Mouse (Mus musculus) stomach, embryonic 15.5 days (tissue): ENCODE measurements around the gene Pvr. TPM values are rescaled to one million over a fixed set of nuclear protein-coding genes. Genes with fewer than 3 reads are reported as not detected.

ENCODE experiments used
- ATAC-seq: fragments of 200-750 bp; cut with Nextera tagmentation; 2 replicates; pipeline ENCODE4 v1.8.0; 2017; ENCODE audit warnings: low read depth, moderate number of reproducible peaks, moderate TSS enrichment; ENCODE audit not compliant: insufficient read depth, low FRiP score
- H3K27ac ChIP-seq: fragments of 300-500 bp; sonication (generic); 2 replicates; pipeline ENCODE4 v1.5.1; 2015; ENCODE audit warnings: mild to moderate bottlenecking, inconsistent platforms
- H3K27me3 ChIP-seq: fragments of 300-500 bp; sonication (generic); replicated peaks from 2 replicates; pipeline ENCODE4 v1.6.1; 2015; ENCODE audit warnings: inconsistent platforms
- H3K36me3 ChIP-seq: fragments of 300-500 bp; sonication (generic); 2 replicates; pipeline ENCODE4 v1.6.1; 2015; ENCODE audit warnings: inconsistent platforms
- H3K4me1 ChIP-seq: fragments of 300-500 bp; sonication (generic); 2 replicates; pipeline ENCODE4 v1.6.1; 2015; ENCODE audit warnings: inconsistent platforms
- H3K4me2 ChIP-seq: fragments of 300-500 bp; sonication (generic); 2 replicates; pipeline ENCODE4 v1.6.1; 2015; ENCODE audit warnings: mild to moderate bottlenecking, inconsistent platforms
- H3K4me3 ChIP-seq: fragments of 300-500 bp; sonication (generic); replicated peaks from 2 replicates; pipeline ENCODE4 v1.5.1; 2015; ENCODE audit warnings: inconsistent platforms
- H3K9ac ChIP-seq: fragments of 300-500 bp; sonication (generic); 2 replicates; pipeline ENCODE4 v1.6.1; 2015; ENCODE audit warnings: inconsistent platforms
- H3K9me3 ChIP-seq: fragments of 300-500 bp; sonication (generic); 2 replicates; pipeline ENCODE4 v1.6.1; 2016; ENCODE audit warnings: inconsistent platforms
- WGBS: fragments of 180-500 bp; shearing (Covaris S2); methylation state at CpG from one replicate; pipeline ENCODE4 v1.1.7; 2015; 5-methylcytosine and 5-hydroxymethylcytosine counted together
- polyA plus RNA-seq: library from polyadenylated mRNA; unstranded; fragments of >200 nt; fragmentation: Nextera tagmentation; extraction: Ambion mirVana; gene quantifications from 2 replicates; pipeline ENCODE4 v1.2.1, GENCODE M21; 2015

Gene Pvr
- polyA plus RNA-seq, 1 experiment from 2014 or later: 12.8 TPM

GRCm38 (mm10) chr7:19949996-19950395 is 29.0 kb upstream of the Pvr start:
- ATAC-seq: no peak
- Histone ChIP-seq H3K9me3 (no peaks in the 10 kb centered on the region), H3K36me3 (no peaks in the 10 kb centered on the region), H3K4me1 (peaks cover 8% of the 10 kb centered on the region; the same call in 1 of the 2 replicates), H3K27me3 (no peaks in the 10 kb centered on the region), H3K9ac (no peak overlapping the region), H3K4me2 (peak overlapping the region; percentile 22; the same call in 1 of the 2 replicates), H3K4me3 (no peak overlapping the region), H3K27ac (no peak overlapping the region)
- WGBS: 59% methylated on average over 10 of the region's 10 CpGs

DNA sequence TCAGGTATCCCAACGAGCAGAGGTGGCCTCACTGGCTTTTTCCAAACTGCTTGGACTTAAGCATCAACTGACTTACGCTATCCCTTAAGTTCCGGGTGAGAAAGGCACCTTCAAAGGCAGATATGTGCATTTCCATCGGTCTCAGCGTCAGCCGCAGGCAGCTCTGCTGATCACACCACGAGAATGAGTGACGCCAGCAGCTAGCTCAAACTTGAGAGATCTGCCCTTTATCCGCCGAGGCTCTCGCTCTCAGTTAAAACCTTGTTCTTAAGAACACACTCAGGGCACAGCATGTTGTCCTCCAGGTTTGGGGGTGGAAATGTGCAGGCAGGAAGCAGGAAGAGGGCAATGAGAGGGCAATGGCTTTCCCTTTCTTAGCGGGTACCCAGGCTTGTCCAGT is 28.0 kb upstream of the Pvr start:
- 80% methylated on average over 12 of the region's 12 CpGs for WGBS
- peaks cover 8% of the 10 kb centered on the region; the same call in 1 of the 2 replicates for H3K4me1 ChIP-seq
- no peak overlapping the region for H3K27ac ChIP-seq
- H3K27me3 ChIP-seq: no peaks in the 10 kb centered on the region
- ATAC-seq: no peak
- no peak overlapping the region for H3K9ac ChIP-seq
- no peak overlapping the region for H3K4me2 ChIP-seq
- H3K36me3 ChIP-seq: no peaks in the 10 kb centered on the region
- no peak overlapping the region for H3K4me3 ChIP-seq
- H3K9me3 ChIP-seq: no peaks in the 10 kb centered on the region

DNA sequence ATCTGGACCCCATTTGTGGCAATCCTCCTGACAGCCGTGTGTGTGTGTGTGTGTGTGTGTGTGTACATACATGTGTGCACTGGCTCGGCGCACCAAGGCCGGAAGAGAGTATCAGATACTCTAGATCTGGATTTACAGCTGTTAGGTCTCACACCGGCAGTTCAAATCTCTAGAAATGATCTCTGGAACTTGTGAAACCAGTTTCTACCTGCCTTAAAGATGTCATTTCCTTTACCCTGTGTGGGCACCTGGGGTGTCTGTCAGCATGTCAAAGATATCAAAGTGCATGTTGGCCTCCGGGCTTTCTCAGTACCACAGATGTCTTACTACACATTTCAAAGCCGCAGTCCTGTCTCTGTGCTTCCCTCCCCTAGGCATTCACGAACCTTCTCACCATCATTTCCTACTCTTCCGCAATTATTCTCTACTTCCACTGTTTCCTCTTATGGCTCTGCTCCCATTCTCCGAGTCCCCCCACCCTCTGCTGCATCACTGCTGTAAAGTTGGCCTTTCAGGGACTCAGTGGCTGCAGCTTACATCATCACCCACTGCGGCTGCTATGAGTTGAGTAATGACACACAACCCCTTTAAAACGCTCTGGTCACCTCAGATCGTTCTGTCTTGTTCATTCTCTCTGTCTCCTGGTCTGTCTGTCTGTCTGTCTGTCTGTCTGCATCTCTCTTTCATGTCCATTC is 25.0 kb upstream of the Pvr start:
- Histone ChIP-seq H3K36me3 (no peaks in the 10 kb centered on the region), H3K27ac (no peak overlapping the region), H3K27me3 (no peaks in the 10 kb centered on the region), H3K4me3 (no peak overlapping the region), H3K4me2 (no peak overlapping the region), H3K4me1 (no peaks in the 10 kb centered on the region), H3K9ac (no peak overlapping the region), H3K9me3 (no peaks in the 10 kb centered on the region)
- WGBS: 76% methylated on average over 13 of the region's 13 CpGs
- no peak for ATAC-seq

GRCm38 (mm10) chr7:19945201-19945600 is 24.2 kb upstream of the Pvr start:
- no peak overlapping the region for H3K9ac ChIP-seq
- no peaks in the 10 kb centered on the region for H3K9me3 ChIP-seq
- H3K27me3 ChIP-seq: no peaks in the 10 kb centered on the region
- H3K4me2 ChIP-seq: no peak overlapping the region
- WGBS: 89% methylated on average over 5 of the region's 5 CpGs
- H3K27ac ChIP-seq: no peak overlapping the region
- no peak for ATAC-seq
- no peaks in the 10 kb centered on the region for H3K4me1 ChIP-seq
- H3K4me3 ChIP-seq: no peak overlapping the region
- H3K36me3 ChIP-seq: no peaks in the 10 kb centered on the region

GRCm38 (mm10) chr7:19944709-19945108 is 23.7 kb upstream of the Pvr start:
- H3K4me3 ChIP-seq: no peak overlapping the region
- WGBS: 90% methylated on average over 8 of the region's 8 CpGs
- H3K27me3 ChIP-seq: no peaks in the 10 kb centered on the region
- no peak overlapping the region for H3K9ac ChIP-seq
- no peak overlapping the region for H3K27ac ChIP-seq
- H3K9me3 ChIP-seq: no peaks in the 10 kb centered on the region
- no peak for ATAC-seq
- peaks cover 2% of the 10 kb centered on the region; the same call in 1 of the 2 replicates for H3K4me1 ChIP-seq
- H3K36me3 ChIP-seq: no peaks in the 10 kb centered on the region
- H3K4me2 ChIP-seq: no peak overlapping the region

DNA sequence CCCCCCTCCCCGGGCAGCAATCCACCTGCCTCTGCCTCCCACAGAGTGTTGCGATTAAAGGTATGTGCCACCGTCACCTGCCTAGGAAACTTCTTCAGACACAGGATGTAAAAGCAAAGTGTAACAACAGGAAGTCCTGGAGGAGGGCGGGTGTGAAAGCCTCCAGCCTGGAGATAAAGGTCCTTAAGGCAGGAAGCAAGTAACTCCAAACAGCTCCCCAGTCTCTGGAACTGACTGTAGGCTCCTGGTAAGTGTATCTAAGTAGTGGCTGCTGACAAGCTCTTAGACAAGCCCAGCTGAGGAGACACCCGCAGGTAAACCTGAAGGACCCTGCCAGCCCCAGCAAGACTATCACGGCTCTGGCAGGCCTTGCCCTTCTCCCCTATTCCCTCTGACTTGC is 19.3 kb upstream of the Pvr start:
- 16% methylated on average over 5 of the region's 6 CpGs for WGBS
- Histone ChIP-seq H3K9me3 (no peaks in the 10 kb centered on the region), H3K27me3 (no peaks in the 10 kb centered on the region), H3K36me3 (no peaks in the 10 kb centered on the region), H3K9ac (no peak overlapping the region), H3K4me1 (peaks cover 4% of the 10 kb centered on the region; the same call in 1 of the 2 replicates), H3K27ac (peak overlapping the region; percentile 23; the same call in 1 of the 2 replicates), H3K4me2 (no peak overlapping the region), H3K4me3 (no peak overlapping the region)
- ATAC-seq: no peak

DNA sequence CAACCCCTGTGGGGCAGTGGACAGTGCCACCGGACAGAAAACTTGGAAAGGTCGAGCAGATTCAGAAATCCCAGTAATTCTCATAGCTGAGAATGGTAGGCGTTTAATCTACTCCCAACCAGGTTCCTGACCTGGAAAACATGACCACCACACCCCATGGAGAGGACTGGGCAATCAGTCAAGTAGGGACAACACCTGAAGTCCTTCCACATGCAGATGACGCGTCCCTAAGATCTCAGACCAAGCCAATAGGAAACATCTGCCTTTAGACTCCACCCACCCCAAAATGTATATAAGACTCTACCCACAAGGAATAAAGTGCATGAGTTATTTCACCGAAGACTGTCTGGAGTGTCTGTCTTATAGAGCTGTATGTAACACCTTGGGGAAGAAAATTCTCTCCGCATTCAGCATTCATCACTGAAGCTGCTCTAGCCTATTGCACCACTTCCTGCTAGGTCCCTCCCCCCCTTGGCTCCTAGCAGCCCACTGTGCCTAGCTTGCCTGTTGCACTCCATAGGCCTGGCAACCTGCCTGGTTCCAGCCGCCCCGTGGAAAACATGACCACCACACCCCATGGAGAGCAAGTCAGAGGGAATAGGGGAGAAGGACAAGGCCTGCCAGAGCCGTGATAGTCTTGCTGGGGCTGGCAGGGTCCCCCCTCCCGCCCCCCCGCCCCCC is 18.7 kb upstream of the Pvr start:
- ATAC-seq: peak; percentile 65; the same call in 1 of the 2 replicates
- H3K4me2 ChIP-seq: no peak overlapping the region
- H3K4me3 ChIP-seq: no peak overlapping the region
- H3K36me3 ChIP-seq: no peaks in the 10 kb centered on the region
- no peaks in the 10 kb centered on the region for H3K27me3 ChIP-seq
- no peak overlapping the region for H3K9ac ChIP-seq
- H3K4me1 ChIP-seq: peaks cover 4% of the 10 kb centered on the region; the same call in 1 of the 2 replicates
- 0 out of 2 replicates have a peak overlapping the region, but pooled peaks have one; percentile 48 for H3K27ac ChIP-seq
- 43% methylated on average over 11 of the region's 12 CpGs for WGBS
- no peaks in the 10 kb centered on the region for H3K9me3 ChIP-seq

DNA sequence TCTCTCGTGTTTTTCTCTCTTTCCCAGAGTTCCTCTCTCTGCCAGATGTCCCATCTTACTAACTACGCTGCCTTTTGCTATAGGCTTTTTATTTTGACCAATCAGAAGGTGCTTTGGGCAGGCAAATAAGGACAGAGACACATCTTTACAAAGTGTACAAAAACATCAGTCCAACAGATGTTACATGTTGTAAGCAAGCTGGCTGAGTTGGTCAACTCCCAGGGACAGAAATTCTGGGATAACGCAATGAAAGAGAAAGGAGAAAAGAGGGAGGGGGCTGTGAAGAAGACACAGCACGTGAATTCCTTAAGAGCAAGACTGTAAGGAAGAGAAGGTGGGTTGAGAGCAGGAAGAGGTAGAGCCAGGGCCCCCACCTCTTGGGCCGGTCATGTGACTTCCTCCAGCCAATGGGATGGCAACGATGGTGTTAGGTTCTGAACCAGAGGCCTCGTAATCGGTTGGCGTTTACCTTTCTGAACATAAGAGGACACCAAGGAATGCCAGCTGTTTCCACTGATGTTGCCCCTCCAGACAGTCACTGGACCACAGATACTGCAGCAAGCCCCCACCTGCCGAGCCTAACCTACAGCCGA is 16.4 kb upstream of the Pvr start:
- no peak overlapping the region for H3K27ac ChIP-seq
- no peaks in the 10 kb centered on the region for H3K27me3 ChIP-seq
- no peak for ATAC-seq
- H3K9ac ChIP-seq: no peak overlapping the region
- H3K4me2 ChIP-seq: no peak overlapping the region
- H3K4me1 ChIP-seq: peaks cover 13% of the 10 kb centered on the region
- WGBS: 67% methylated on average over 11 of the region's 11 CpGs
- no peak overlapping the region for H3K4me3 ChIP-seq
- no peaks in the 10 kb centered on the region for H3K9me3 ChIP-seq
- no peaks in the 10 kb centered on the region for H3K36me3 ChIP-seq

DNA sequence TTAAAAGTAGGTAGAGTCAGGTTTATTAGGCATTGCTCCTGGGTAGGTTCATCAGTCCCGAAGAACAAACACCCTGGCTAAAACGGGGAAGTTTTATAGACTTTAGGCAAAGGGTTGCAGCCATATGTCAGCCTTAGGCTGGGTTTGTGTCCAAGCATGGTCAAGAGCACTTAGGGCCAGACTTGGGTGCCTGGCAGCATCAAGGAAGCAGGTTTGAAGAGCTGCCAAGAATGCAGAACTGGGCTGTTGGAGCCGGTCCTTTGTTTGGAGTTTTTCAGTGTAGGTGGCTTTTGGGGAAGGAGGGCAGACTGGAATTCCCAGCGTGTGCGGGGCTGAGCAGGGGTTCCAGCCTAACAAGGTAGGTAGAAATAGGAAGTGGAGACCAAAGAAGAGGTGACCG is 15.0 kb upstream of the Pvr start:
- Histone ChIP-seq H3K27ac (no peak overlapping the region), H3K4me1 (peaks cover 14% of the 10 kb centered on the region), H3K27me3 (no peaks in the 10 kb centered on the region), H3K36me3 (no peaks in the 10 kb centered on the region), H3K9me3 (no peaks in the 10 kb centered on the region), H3K4me3 (no peak overlapping the region), H3K9ac (no peak overlapping the region), H3K4me2 (no peak overlapping the region)
- no peak for ATAC-seq
- 58% methylated on average over 6 of the region's 6 CpGs for WGBS

DNA sequence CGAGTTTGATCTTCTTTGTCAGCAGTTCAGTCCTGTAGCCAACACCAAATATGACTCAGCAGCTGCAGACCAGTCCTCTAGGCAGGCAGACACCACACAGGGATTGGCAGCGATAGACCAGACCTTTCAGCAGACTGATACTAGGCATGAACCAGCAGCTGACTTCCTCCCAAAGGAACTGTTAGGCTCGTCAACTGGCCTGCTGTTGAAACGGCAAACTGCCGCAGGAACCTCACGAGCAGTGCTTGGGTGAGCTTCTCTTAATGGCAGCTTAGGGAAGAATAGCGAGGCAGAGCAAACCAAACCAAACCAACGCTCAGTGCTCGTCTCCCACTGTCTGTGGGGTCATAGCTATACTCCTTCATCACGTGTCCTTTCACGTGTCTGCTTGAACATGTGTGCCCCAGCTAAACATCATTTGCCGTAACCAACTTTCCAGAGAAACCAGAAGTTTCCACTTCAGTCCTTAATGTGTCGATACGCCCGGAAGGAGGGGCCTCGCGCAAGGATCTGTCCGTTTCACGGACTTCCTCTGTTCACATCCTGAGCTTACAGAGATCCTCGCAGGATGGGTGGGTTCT is 14.3 kb upstream of the Pvr start:
- no peak for ATAC-seq
- no peak overlapping the region for H3K9ac ChIP-seq
- H3K27me3 ChIP-seq: no peaks in the 10 kb centered on the region
- no peak overlapping the region for H3K4me2 ChIP-seq
- H3K4me1 ChIP-seq: peaks cover 14% of the 10 kb centered on the region
- no peaks in the 10 kb centered on the region for H3K36me3 ChIP-seq
- H3K27ac ChIP-seq: 0 out of 2 replicates have a peak overlapping the region, but pooled peaks have one; percentile 21
- H3K9me3 ChIP-seq: no peaks in the 10 kb centered on the region
- 65% methylated on average over 20 of the region's 20 CpGs for WGBS
- H3K4me3 ChIP-seq: no peak overlapping the region

GRCm38 (mm10) chr7:19932877-19933809 is 12.2 kb upstream of the Pvr start:
- H3K27ac ChIP-seq: peak overlapping the region; percentile 51; the same call in 1 of the 2 replicates
- peak overlapping the region; percentile 20; the same call in 1 of the 2 replicates for H3K4me3 ChIP-seq
- ATAC-seq: peak; percentile 75; the same call in 1 of the 2 replicates

More at GRCm38 (mm10) chr7:19932877-19933809, 12.2 kb upstream of the Pvr start:
- 11% methylated on average over 20 of the region's 21 CpGs for WGBS
- Histone ChIP-seq H3K27me3 (no peaks in the 10 kb centered on the region), H3K9ac (no peak overlapping the region), H3K4me2 (peak overlapping the region; percentile 42), H3K4me1 (peaks cover 10% of the 10 kb centered on the region), H3K36me3 (no peaks in the 10 kb centered on the region), H3K9me3 (no peaks in the 10 kb centered on the region)
